Mouse (Mus musculus) small intestine, adult 2 months (tissue): ENCODE data around the gene Zfp286. TPM values are rescaled to one million over a fixed set of nuclear protein-coding genes. Genes with fewer than 3 reads are reported as not detected.

Source experiments
- H3K27ac ChIP-seq: fragments of 200-500 bp; 2 replicates; pipeline ENCODE4 v1.5.1; 2012; ENCODE audit warnings: low read depth, low read length, control low read depth, inconsistent platforms; ENCODE audit not compliant: insufficient read depth
- H3K27me3 ChIP-seq: fragments of 200-500 bp; 2 replicates; pipeline ENCODE4 v1.6.1; 2012; ENCODE audit warnings: mild to moderate bottlenecking, moderate library complexity, low read length, inconsistent platforms; ENCODE audit not compliant: control insufficient read depth, insufficient read depth
- H3K36me3 ChIP-seq: fragments of 200-500 bp; 2 replicates; pipeline ENCODE4 v1.6.1; 2012; ENCODE audit warnings: mild to moderate bottlenecking, low read length, control low read depth, inconsistent platforms; ENCODE audit not compliant: control insufficient read depth, insufficient read depth
- H3K4me1 ChIP-seq: fragments of 200-500 bp; 2 replicates; pipeline ENCODE4 v1.6.1; 2012; ENCODE audit warnings: low read length, inconsistent platforms, mixed read lengths; ENCODE audit not compliant: control insufficient read depth, insufficient read depth, insufficient read length
- H3K4me3 ChIP-seq: fragments of 200-500 bp; 2 replicates; pipeline ENCODE4 v1.5.1; 2012; ENCODE audit warnings: low read depth, mild to moderate bottlenecking, control low read depth, inconsistent platforms, low read length, moderate library complexity
- CTCF ChIP-seq: fragments of 200-500 bp; IDR thresholded peaks from 2 replicates; pipeline ENCODE4 v1.5.1; 2012; ENCODE audit warnings: low read depth, mild to moderate bottlenecking, control low read depth, inconsistent platforms, low read length, moderate library complexity, mixed read lengths; ENCODE audit not compliant: insufficient replicate concordance, insufficient read length; ENCODE audit errors: extremely low read depth
- POLR2A ChIP-seq: fragments of 200-500 bp; IDR thresholded peaks from 2 replicates; pipeline ENCODE4 v1.6.1; 2012; ENCODE audit warnings: low read depth, mild to moderate bottlenecking, control low read depth, inconsistent platforms, low read length, moderate library complexity
- WGBS: fragments of 180-500 bp; shearing (Covaris S2); methylation state at CpG from one replicate; pipeline ENCODE4 v1.1.7; 2018; 5-methylcytosine and 5-hydroxymethylcytosine counted together
- polyA plus RNA-seq: library from polyadenylated mRNA; depleted of rRNA; stranded (reverse); fragments of >200 nt; gene quantifications from 2 replicates; pipeline ENCODE4 v1.2.3, GENCODE M21; 2012; rRNA removed

The Zfp286 gene
- polyA plus RNA-seq, 1 experiment, result 0.14 TPM

DNA sequence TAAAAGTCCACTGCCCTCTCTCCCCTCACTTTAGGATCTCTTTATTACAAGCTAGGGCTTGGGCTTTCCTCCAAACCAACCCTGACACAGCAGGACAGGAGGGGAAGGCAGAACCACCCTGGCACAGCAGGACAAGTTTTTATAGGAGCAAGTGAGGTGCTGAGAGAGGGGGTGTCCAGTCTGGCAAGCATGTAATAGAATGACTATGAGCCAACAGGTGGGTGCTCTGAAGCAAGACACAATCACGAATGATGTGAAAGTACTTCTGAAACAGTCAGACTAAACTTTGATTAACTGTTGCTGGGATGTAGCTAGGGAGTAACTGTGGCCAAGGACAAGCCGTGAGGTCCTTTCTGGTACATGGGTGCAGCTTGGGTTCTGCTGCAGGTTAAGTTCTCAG, 83.1 kb downstream of the Zfp286 start:
- Histone ChIP-seq H3K27ac (no peak overlapping the region), H3K4me3 (no peak overlapping the region), H3K4me1 (no peaks in the 10 kb centered on the region), H3K36me3 (no peaks in the 10 kb centered on the region), H3K27me3 (no peaks in the 10 kb centered on the region; the same call in 1 of the 2 replicates)
- 73% methylated on average over 2 of the region's 2 CpGs for WGBS
- TF ChIP-seq CTCF (no peak), POLR2A (no peak)

Other genes with a start within 250 kb of the Zfp286 start
- gene Ubb, start 238.3 kb downstream of the Zfp286 start, polyA plus RNA-seq, result 827 and 2,308 TPM in 2 replicates
- 4.0 and 4.7 TPM in 2 replicates for gene Trpv2, start 215.0 kb downstream of the Zfp286 start, polyA plus RNA-seq
- gene Lrrc75a, start 140.9 kb downstream of the Zfp286 start, polyA plus RNA-seq, result 40.6 and 109 TPM in 2 replicates
- gene Mmgt2, start 140.8 kb downstream of the Zfp286 start, polyA plus RNA-seq, result 20.0 and 26.4 TPM in 2 replicates
- 0.28 and 0.39 TPM in 2 replicates for gene Zfp287, start 57.6 kb downstream of the Zfp286 start, polyA plus RNA-seq
- gene Gm10428, start 36.4 kb downstream of the Zfp286 start, polyA plus RNA-seq, result not detected in 2 replicates
- gene Trim16, start 30.8 kb upstream of the Zfp286 start, polyA plus RNA-seq, result 3.8 and 10.9 TPM in 2 replicates
- gene Fbxw10, start 57.6 kb upstream of the Zfp286 start, polyA plus RNA-seq, result 0.06 and 0.37 TPM in 2 replicates
- 3.3 and 5.5 TPM in 2 replicates for gene Tvp23b, start 90.0 kb upstream of the Zfp286 start, polyA plus RNA-seq
- not detected in 2 replicates for gene Cdrt4, start 161.7 kb upstream of the Zfp286 start, polyA plus RNA-seq